Mouse (Mus musculus): ENCODE data around the gene Hspa12a.

DNA sequence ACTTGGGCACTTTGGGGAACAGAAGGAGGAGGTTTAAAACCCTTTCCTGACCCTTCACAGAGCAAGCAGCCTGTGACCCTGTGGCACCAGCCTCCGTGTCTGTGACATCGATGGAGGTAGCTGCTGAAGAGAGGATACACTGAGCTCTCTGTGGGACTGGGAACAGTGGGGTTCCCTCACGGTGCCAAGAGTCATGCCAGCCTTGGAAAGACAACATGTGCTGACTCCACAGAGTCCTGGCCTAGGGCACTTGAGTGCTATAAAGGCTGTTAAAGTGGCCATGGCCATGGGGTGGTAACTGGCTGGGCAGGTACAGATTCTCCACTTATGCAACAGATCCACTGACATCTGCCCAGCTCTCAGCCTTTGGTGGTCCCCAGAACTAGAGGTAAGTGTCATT is 60.0 kb downstream of the Hspa12a start:
- no peak for TF ChIP-seq CTCF (conservative IDR thresholded peaks at IDR 0.05; ENCODE audit: insufficient read depth, insufficient read length, low read depth, low read length)
- TF ChIP-seq POLR2A (IDR thresholded peaks at IDR 0.05; ENCODE audit: low read depth, low read length), result no peak

Data from kidney, adult 2 months (tissue).